Mouse (Mus musculus) lung, embryonic 16.5 days (tissue): ENCODE measurements around the gene Myadml2. TPM values are rescaled to one million over a fixed set of nuclear protein-coding genes. Genes with fewer than 3 reads are reported as not detected.

Experiments used
- ATAC-seq: fragments of 200-750 bp; cut with Nextera tagmentation; 2 replicates; pipeline ENCODE4 v1.8.0; 2017; ENCODE audit warnings: low read depth, mild to moderate bottlenecking, moderate library complexity
- H3K27ac ChIP-seq: fragments of 300-500 bp; sonication (generic); 2 replicates; pipeline ENCODE4 v1.5.1; 2014; ENCODE audit warnings: mild to moderate bottlenecking, control low read depth, low read length
- H3K27me3 ChIP-seq: fragments of 300-500 bp; sonication (generic); 2 replicates; pipeline ENCODE4 v1.6.1; 2014; ENCODE audit warnings: low read depth, low read length, mixed read lengths; ENCODE audit not compliant: control insufficient read depth, insufficient read depth
- H3K36me3 ChIP-seq: fragments of 300-500 bp; sonication (generic); 2 replicates; pipeline ENCODE4 v1.6.1; 2014; ENCODE audit warnings: low read length; ENCODE audit not compliant: control insufficient read depth, insufficient read depth
- H3K4me1 ChIP-seq: fragments of 300-500 bp; sonication (generic); replicated peaks from 2 replicates; pipeline ENCODE4 v1.6.1; 2014; ENCODE audit warnings: low read length, mixed read lengths; ENCODE audit not compliant: control insufficient read depth, insufficient read depth
- H3K4me2 ChIP-seq: fragments of 300-500 bp; sonication (generic); 2 replicates; pipeline ENCODE4 v1.6.1; 2014; ENCODE audit warnings: low read depth, low read length, control low read depth
- H3K4me3 ChIP-seq: fragments of 300-500 bp; sonication (generic); 2 replicates; pipeline ENCODE4 v1.5.1; 2014; ENCODE audit warnings: mild to moderate bottlenecking, low read length, control low read depth
- H3K9ac ChIP-seq: fragments of 300-500 bp; sonication (generic); 2 replicates; pipeline ENCODE4 v1.6.1; 2014; ENCODE audit warnings: low read length, control low read depth
- H3K9me3 ChIP-seq: fragments of 300-500 bp; sonication (generic); 2 replicates; pipeline ENCODE4 v1.6.1; 2016; ENCODE audit warnings: low read length; ENCODE audit not compliant: control insufficient read depth
- WGBS: fragments of 180-500 bp; shearing (Covaris S2); extraction: QIAGEN DNeasy Blood & Tissue Kit; methylation state at CpG from one replicate; pipeline ENCODE4 v1.1.7; 2014; 5-methylcytosine and 5-hydroxymethylcytosine counted together
- polyA plus RNA-seq: library from polyadenylated mRNA; unstranded; fragments of >200 nt; fragmentation: Nextera tagmentation; extraction: Ambion mirVana; gene quantifications from 2 replicates; pipeline ENCODE4 v1.2.1, GENCODE M21; 2015

The Myadml2 gene
- polyA plus RNA-seq, 1 experiment from 2014 or later: 1.1 TPM

DNA sequence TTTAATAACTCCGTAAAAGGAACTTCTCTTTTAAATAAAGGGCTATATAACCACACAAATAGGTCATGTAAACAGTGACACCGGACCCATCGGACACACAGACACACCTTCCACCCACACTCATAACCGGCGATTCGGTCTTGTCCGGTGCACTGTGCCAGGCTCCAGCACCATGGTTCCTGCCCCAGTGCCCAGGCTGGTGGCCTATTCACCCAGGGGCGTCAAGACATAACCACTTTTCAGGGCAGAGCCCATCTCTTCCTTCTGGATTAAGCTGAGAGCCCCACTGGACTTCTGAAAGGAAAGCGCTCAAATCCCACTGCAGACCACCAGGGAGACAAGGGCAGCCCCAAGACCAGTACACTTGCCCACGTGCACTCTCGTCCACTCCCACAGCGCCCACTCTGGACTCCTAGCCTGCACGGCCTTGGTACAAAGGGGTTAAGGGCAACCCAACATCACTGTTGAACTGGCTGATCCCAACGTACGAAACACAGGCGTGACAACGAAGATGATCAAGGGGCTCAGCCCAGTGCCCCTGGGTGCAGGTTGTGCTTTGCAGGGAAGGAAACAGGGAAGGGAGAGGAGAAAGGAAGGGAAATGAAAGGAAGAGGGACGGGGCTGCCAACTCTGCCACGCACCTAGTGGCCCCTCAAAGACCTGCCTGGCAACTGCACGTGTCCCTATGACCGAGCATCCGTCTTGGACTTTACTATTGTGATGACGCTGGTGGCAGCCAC lies 19.2 kb downstream of the Myadml2 start:
- Histone ChIP-seq H3K27ac (no peak overlapping the region), H3K36me3 (peaks cover 12% of the 10 kb centered on the region), H3K4me1 (peaks cover 39% of the 10 kb centered on the region), H3K9ac (no peak overlapping the region), H3K27me3 (no peaks in the 10 kb centered on the region), H3K9me3 (no peaks in the 10 kb centered on the region), H3K4me2 (no peak overlapping the region), H3K4me3 (no peak overlapping the region)
- 88% methylated on average over 23 of the region's 23 CpGs for WGBS
- no peak for ATAC-seq

DNA sequence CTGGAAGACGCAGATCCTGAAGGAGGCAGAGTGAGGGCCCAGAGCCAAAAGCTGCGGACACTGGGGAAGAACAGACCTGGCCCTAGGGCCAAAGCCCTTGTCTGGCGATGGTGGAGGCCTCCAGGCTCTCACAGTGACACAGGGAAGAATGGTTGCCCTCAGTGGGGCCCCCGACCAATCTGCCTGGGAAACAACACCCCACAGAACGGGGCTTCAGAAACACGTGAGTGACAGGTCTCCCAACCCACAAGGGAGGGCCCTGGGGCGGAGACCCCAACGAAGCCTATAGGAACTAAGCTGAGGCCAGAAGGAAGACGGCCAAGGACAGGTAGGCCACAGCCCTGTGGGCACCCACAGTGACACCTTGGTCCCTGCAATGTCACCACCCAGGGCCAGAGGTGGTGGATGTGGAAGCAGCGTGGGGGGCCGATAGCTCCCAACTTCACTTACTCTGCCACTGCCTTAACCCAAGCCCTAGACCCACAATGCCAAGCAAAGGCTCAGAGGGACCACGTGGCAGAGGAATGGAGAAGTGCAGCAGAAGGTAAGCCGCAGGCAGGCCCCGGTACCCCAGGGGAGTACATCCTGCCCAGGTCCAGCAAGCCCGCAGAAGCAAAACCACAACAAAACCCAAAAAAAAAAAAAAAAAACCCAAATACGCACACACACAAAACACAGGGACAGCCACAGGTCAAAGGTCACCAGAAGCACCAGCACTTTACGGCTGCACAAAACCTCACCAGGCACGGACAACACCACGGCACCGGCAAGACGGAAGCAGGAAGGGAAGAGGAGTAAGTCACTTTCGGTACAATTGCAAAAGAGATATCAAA lies 20.3 kb downstream of the Myadml2 start:
- ATAC-seq: no peak
- whole genome bisulfite sequencing: 75% methylated on average over 22 of the region's 22 CpGs
- H3K36me3 ChIP-seq: peaks cover 15% of the 10 kb centered on the region
- peaks cover 41% of the 10 kb centered on the region for H3K4me1 ChIP-seq
- H3K27me3 ChIP-seq: no peaks in the 10 kb centered on the region
- no peak overlapping the region for H3K9ac ChIP-seq
- H3K27ac ChIP-seq: no peak overlapping the region
- H3K9me3 ChIP-seq: no peaks in the 10 kb centered on the region
- H3K4me3 ChIP-seq: no peak overlapping the region
- H3K4me2 ChIP-seq: no peak overlapping the region

DNA sequence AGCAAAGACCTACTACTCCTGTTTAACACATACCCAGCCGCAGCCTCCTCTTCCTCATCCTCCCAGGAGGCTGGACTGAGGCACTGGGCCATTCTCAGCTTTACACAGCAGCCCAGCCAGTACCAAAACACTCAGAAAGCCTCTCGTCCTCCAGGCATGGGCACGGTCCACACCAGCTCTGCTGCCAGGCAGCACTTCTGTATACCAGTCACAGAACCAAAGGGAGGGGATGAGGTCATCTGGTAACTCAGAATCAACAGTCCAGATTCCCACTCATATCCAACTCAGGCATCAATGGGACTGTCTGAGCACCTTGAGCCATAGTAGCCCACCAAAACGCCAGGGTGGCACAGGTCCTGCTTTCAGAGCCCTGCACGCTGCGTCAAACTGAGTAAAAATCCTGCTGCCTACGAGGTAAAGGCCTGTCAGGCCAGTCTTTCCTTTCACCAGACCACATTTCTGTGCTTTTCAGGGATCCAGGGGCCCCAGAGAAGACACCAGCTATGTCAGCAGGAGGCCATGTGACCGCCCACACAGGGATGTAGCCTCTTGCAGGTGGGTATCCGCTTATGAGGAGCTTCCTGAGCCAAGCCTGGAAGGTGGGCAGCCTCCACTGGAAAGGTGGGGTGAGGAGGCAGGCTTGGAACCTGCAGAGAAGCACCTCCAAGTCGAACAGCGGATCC lies 21.0 kb downstream of the Myadml2 start:
- H3K36me3 ChIP-seq: peaks cover 19% of the 10 kb centered on the region
- no peak overlapping the region for H3K4me3 ChIP-seq
- no peak overlapping the region for H3K27ac ChIP-seq
- ATAC-seq: no peak
- H3K4me2 ChIP-seq: no peak overlapping the region
- H3K9me3 ChIP-seq: no peaks in the 10 kb centered on the region
- WGBS: 85% methylated on average over 11 of the region's 11 CpGs
- H3K9ac ChIP-seq: no peak overlapping the region
- H3K4me1 ChIP-seq: peaks cover 36% of the 10 kb centered on the region
- no peaks in the 10 kb centered on the region for H3K27me3 ChIP-seq

DNA sequence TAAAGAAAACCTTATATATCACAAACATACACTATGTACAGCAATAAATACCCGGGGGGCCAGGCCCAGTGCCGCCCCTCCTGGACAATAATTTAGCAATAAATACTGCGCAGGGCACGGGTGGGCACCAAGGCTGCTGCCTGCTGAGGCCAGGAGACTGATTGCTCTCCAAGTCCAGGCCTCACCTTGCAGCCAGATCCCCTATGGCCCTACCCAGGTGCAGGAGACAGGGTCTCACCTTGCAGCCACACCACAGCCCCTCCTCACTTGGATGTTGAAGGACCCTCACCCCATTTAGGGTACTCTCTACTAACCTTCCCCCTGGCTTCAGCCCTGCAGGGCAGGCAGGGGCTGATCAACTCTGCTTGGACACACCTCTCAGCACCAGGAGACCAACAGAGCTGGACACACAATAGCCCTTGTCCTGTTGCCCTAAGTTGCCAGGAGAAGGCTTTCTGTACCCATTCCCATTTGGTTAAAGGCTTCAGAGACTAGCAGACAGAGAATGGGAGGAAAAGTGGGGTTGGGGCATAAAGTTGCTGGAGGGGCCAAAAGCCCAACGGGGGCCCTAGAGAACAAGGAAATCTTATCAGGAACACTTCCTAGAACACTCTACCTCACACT lies 22.7 kb downstream of the Myadml2 start, which contains the start of gene Sirt7:
Sirt7 (minus strand) TSS at position 89 of the 624 bp plus-strand sequence.
- peak within 1 kb of the TSS; percentile 99 for H3K4me3 ChIP-seq
- no peaks in the 10 kb centered on the region for H3K9me3 ChIP-seq
- ATAC-seq: peak; percentile 27
- H3K27me3 ChIP-seq: no peaks in the 10 kb centered on the region
- H3K27ac ChIP-seq: peak within 1 kb of the TSS; percentile 84
- H3K4me2 ChIP-seq: peak within 1 kb of the TSS; percentile 85
- peaks cover 27% of the 10 kb centered on the region for H3K36me3 ChIP-seq
- 12% methylated on average over 5 of the region's 5 CpGs for WGBS
- peaks cover 21% of the 10 kb centered on the region for H3K4me1 ChIP-seq
- H3K9ac ChIP-seq: peak within 1 kb of the TSS; percentile 77

DNA sequence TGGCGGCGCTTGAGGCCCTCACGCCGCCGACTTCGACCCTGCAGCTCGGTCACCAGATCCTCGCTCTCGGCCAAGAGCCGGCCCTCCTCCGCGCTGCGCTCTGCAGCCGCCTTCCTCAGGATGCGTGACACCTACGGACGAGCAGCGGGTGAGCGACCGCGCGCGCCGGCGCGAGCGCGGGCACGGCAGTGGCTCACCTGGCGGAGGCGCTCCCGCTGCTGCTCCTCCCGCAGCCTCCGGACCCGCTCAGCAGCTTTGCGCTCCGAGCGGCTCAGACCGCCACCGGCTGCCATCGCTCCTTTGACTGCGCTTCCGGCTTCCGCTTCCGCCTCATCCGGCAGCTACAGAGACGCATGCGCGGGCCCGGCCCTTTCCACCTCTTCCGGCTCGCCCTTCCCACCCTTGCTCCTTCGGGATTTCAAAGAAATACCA lies 23.3 kb downstream of the Myadml2 start:
- Histone ChIP-seq H3K9me3 (no peaks in the 10 kb centered on the region), H3K4me1 (peaks cover 15% of the 10 kb centered on the region), H3K27me3 (no peaks in the 10 kb centered on the region), H3K4me3 (peak overlapping the region; percentile 99), H3K27ac (peak overlapping the region; percentile 84), H3K4me2 (peak overlapping the region; percentile 85), H3K9ac (peak overlapping the region; percentile 77), H3K36me3 (peaks cover 31% of the 10 kb centered on the region)
- WGBS: under 1% methylated on average over 51 of the region's 53 CpGs
- peak; percentile 89 for ATAC-seq

DNA sequence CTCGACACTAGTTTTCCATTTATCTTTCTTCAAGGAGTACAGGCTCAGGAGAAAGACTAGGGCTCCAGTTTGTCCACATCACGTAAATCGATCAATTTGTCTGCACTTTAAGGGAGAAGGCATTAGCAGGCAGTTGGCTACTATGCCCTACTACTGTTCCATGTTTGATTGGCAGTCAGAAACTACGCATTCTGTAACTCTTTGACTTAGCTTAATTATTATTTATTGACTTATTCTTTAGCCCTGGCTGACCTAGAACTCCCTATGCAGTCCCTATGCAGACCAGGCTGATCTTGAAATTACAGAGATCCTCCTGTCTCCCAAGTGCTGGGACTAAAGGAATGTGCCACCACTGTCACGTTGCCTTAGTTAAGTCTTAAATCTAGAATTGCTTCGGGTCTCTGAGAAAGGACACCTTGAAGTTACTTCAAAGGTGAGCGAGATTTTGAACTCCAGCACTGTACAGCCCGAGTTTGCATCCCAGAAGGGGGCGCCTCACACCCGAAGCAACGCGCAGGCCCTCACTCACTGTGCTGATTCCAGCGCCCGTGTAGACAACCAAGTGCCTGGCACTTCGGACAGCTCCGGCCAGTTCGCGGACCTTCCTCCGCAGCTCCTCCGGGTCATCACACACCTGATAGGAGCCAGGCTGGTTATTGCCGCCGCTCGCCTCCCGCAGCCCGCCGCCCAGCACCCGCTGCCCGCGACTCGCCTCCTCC lies 23.8 kb downstream of the Myadml2 start:
- H3K36me3 ChIP-seq: peaks cover 31% of the 10 kb centered on the region
- no peaks in the 10 kb centered on the region for H3K9me3 ChIP-seq
- peak overlapping the region; percentile 77 for H3K9ac ChIP-seq
- peak overlapping the region; percentile 84 for H3K27ac ChIP-seq
- peak; percentile 82 for ATAC-seq
- peak overlapping the region; percentile 85 for H3K4me2 ChIP-seq
- H3K27me3 ChIP-seq: no peaks in the 10 kb centered on the region
- whole genome bisulfite sequencing: 11% methylated on average over 30 of the region's 30 CpGs
- H3K4me1 ChIP-seq: peaks cover 14% of the 10 kb centered on the region
- H3K4me3 ChIP-seq: peak overlapping the region; percentile 99

DNA sequence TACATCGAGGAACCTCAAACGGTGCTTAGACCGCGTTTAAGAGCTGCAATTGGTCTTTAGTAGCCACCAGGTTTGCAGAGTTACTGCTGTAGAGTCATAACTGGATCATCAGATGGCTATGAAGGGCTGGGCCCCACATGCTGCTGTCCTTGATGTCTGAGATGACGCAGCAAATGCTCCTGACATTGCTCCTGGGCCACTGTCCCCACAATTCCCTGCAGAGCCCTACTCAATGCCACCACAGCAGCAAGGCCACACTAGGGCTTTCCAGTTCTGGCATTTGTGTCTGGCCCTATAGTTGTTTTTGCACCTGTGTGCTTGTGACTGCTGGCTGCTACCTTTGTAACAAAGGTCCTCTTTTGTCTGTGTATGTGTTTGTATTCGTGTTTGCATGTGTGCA lies 25.2 kb downstream of the Myadml2 start:
- no peak overlapping the region for H3K9ac ChIP-seq
- H3K4me1 ChIP-seq: peaks cover 14% of the 10 kb centered on the region
- no peaks in the 10 kb centered on the region for H3K9me3 ChIP-seq
- ATAC-seq: no peak
- no peak overlapping the region for H3K27ac ChIP-seq
- no peak overlapping the region for H3K4me3 ChIP-seq
- peaks cover 24% of the 10 kb centered on the region for H3K36me3 ChIP-seq
- WGBS: 89% methylated on average over 6 of the region's 6 CpGs
- no peak overlapping the region for H3K4me2 ChIP-seq
- no peaks in the 10 kb centered on the region for H3K27me3 ChIP-seq

DNA sequence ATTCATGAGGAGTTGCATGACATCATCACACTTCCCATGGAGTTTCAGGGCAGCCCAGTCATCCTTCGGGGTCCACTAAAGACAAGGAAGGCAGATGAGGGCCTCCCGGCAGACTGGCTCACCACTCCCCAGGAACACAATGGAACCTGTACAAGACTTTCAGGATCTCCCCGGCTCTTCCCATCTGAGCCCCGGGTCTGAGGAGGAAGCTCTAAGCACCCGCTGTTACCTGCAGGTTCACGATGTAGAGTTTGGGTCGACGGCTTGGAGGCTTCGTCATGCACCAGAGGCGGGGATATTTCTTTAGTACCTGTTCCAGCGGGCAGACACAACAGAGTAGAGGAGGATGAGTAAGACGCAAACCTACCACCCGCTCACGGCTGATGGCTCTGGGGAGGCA lies 27.8 kb downstream of the Myadml2 start:
- H3K9ac ChIP-seq: no peak overlapping the region
- no peak overlapping the region for H3K27ac ChIP-seq
- 95% methylated on average over 14 of the region's 14 CpGs for WGBS
- no peak overlapping the region for H3K4me3 ChIP-seq
- peaks cover 20% of the 10 kb centered on the region for H3K36me3 ChIP-seq
- peaks cover 18% of the 10 kb centered on the region for H3K4me1 ChIP-seq
- no peaks in the 10 kb centered on the region for H3K27me3 ChIP-seq
- H3K4me2 ChIP-seq: no peak overlapping the region
- no peaks in the 10 kb centered on the region for H3K9me3 ChIP-seq
- ATAC-seq: no peak
